Mouse (Mus musculus): ENCODE results near the gene Znrf1. TPM values are rescaled to one million over a fixed set of nuclear protein-coding genes. Genes with fewer than 3 reads are reported as not detected.
A peak's percentile ranks its signal among the peaks of the same experiment; 100 is the strongest.
"Not testable (repeated sequence)": the region's sequence is repeated elsewhere in the genome, so short reads cannot be mapped to it uniquely, and the experiment has no call there.

Znrf1 gene
- total RNA-seq (2021) = 100 to 1,000 TPM; 154 to 166 TPM

GRCm38 (mm10) chr8:111536031-111536977 lies at the start of gene Znrf1:
TSS of gene Znrf1 (plus strand) at chr8:111536097.
- intact Hi-C loops (cut with DNase I) = loop anchor here (2.0 to 5.0 kb wide), 2 partner anchors 90 to 106 kb away; partner anchors contain the start of gene Zfp1
- DNase-seq (ENCODE audit: low spot score in 2 of 2) = peak; percentile 73 to 83

GRCm38 (mm10) chr8:111490034-111490591 lies 45.8 kb upstream of the Znrf1 start:
- no peak for DNase-seq (ENCODE audit: low spot score in 2 of 2)
- intact Hi-C loops (cut with DNase I) = no loop called here

GRCm38 (mm10) chr8:111491191-111491590 lies 44.7 kb upstream of the Znrf1 start:
- no peak for DNase-seq (ENCODE audit: low spot score in 2 of 2)
- intact Hi-C loops (cut with DNase I) = no loop called here

- intact Hi-C loops (cut with DNase I) = no loop called here
- no peak for DNase-seq (ENCODE audit: low spot score in 2 of 2)
These were observed 43.4 kb upstream of the Znrf1 start for GRCm38 (mm10) chr8:111492508-111492907.

- intact Hi-C loops (cut with DNase I) = no loop called here
- DNase-seq (ENCODE audit: low spot score in 2 of 2) = no peak
These were observed 42.7 kb upstream of the Znrf1 start for GRCm38 (mm10) chr8:111493176-111493575.

- intact Hi-C loops (cut with DNase I) = no loop called here
- no peak for DNase-seq (ENCODE audit: low spot score in 2 of 2)
These were observed 39.6 kb upstream of the Znrf1 start for GRCm38 (mm10) chr8:111496326-111496725.

GRCm38 (mm10) chr8:111498249-111498648 lies 37.6 kb upstream of the Znrf1 start:
- DNase-seq (ENCODE audit: low spot score in 2 of 2); intact Hi-C loops (cut with DNase I): not testable (repeated sequence)

GRCm38 (mm10) chr8:111501724-111502464 lies 34.0 kb upstream of the Znrf1 start:
- intact Hi-C loops (cut with DNase I) = no loop called here
- no peak for DNase-seq (ENCODE audit: low spot score in 2 of 2)

GRCm38 (mm10) chr8:111508566-111508965 lies 27.3 kb upstream of the Znrf1 start:
- intact Hi-C loops (cut with DNase I) = no loop called here

GRCm38 (mm10) chr8:111509278-111509677 lies 26.6 kb upstream of the Znrf1 start:
- intact Hi-C loops (cut with DNase I) = no loop called here
- DNase-seq (ENCODE audit: low spot score in 2 of 2) = no peak

More at GRCm38 (mm10) chr8:111508566-111508965, 27.3 kb upstream of the Znrf1 start:
- no peak for DNase-seq (ENCODE audit: low spot score in 2 of 2)

GRCm38 (mm10) chr8:111510401-111510800 lies 25.5 kb upstream of the Znrf1 start:
- intact Hi-C loops (cut with DNase I) = no loop called here
- no peak for DNase-seq (ENCODE audit: low spot score in 2 of 2)

- no peak for DNase-seq (ENCODE audit: low spot score in 2 of 2)
- intact Hi-C loops (cut with DNase I) = no loop called here
These were observed 23.0 kb upstream of the Znrf1 start for GRCm38 (mm10) chr8:111512941-111513340.

- DNase-seq (ENCODE audit: low spot score in 2 of 2) = no peak
- intact Hi-C loops (cut with DNase I) = no loop called here
These were observed 22.5 kb upstream of the Znrf1 start for GRCm38 (mm10) chr8:111513446-111513845.

GRCm38 (mm10) chr8:111516451-111517035 lies 19.4 kb upstream of the Znrf1 start:
- intact Hi-C loops (cut with DNase I) = no loop called here
- DNase-seq (ENCODE audit: low spot score in 2 of 2) = no peak

GRCm38 (mm10) chr8:111517466-111517865 lies 18.4 kb upstream of the Znrf1 start:
- intact Hi-C loops (cut with DNase I) = no loop called here

GRCm38 (mm10) chr8:111521713-111522429 lies 14.0 kb upstream of the Znrf1 start, which contains the start of gene Wdr59:
TSS of gene Wdr59 (minus strand) at chr8:111522092.
- intact Hi-C loops (cut with DNase I) = no loop called here
- peak; percentile 92 to 95 for DNase-seq (ENCODE audit: low spot score in 2 of 2)

More at GRCm38 (mm10) chr8:111517466-111517865, 18.4 kb upstream of the Znrf1 start:
- no peak for DNase-seq (ENCODE audit: low spot score in 2 of 2)

- no peak for DNase-seq (ENCODE audit: low spot score in 2 of 2)
- intact Hi-C loops (cut with DNase I) = no loop called here
These were observed 9.4 kb upstream of the Znrf1 start for GRCm38 (mm10) chr8:111526403-111527024.

- DNase-seq (ENCODE audit: low spot score in 2 of 2) = no peak
- intact Hi-C loops (cut with DNase I) = no loop called here
These were observed 8.7 kb upstream of the Znrf1 start for GRCm38 (mm10) chr8:111527149-111527548.

GRCm38 (mm10) chr8:111528071-111528470 lies 7.8 kb upstream of the Znrf1 start:
- DNase-seq (ENCODE audit: low spot score in 2 of 2) = no peak
- intact Hi-C loops (cut with DNase I) = no loop called here
